In the genomic region with DNA sequence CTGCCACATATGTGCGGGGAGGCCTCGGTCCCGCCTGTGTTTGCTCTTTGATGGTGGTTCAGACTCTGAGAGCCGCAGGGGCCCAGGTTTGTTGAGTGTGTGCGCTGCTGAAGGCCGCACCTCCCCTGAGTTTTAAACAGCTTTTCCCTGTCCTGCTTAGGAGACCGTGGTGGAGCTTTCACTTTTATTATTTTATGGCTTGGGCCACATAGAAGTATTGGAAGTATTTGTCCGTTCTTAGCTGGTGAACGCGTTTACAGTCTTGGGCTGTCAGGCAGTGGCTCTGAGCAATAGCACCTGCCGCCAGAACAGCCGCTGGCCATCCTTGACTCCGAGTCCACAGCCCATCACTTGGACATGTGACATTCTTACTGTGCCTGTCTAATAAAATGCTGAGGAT, we compare ENCODE assay signal across 22 mouse cellular contexts. TPM values are rescaled to one million over a fixed set of nuclear protein-coding genes. Genes with fewer than 3 reads are reported as not detected.
DNase-seq lines count a peak whose midpoint lies in the region; ATAC-seq and TF ChIP-seq lines count a peak whose summit lies in the region.
"Had no signal": no experiment of that assay in that cellular context is flagged by ENCODE, and none has a peak within 500 bp of the region (broad histone marks: within the 10 kb centered on the region; RNA-seq: fewer than 3 reads in every experiment).

No protein-coding gene starts in this region.

- H3K4me2 ChIP-seq in kidney, embryonic 15.5 days = 0 out of 2 replicates have a peak overlapping the region, but pooled peaks have one; percentile 9
- H3K4me2 ChIP-seq: heart, embryonic 12.5 days; liver, embryonic 12.5 days had no signal

- H3K4me3 ChIP-seq in kidney, embryonic 15.5 days (replicated peaks) = no peak overlapping the region
- H3K4me3 ChIP-seq in kidney, adult 2 months (ENCODE audit: insufficient read depth, low read depth, low read length) = no peak overlapping the region
- H3K4me3 ChIP-seq: erythroblast, embryonic 14.5 days; heart, embryonic 12.5 days; left cerebral cortex, adult 2 months; liver, embryonic 12.5 days had no signal

- DNase-seq in kidney, adult 2 months = no peak
- DNase-seq in urinary bladder, postnatal 14 days (ENCODE audit: low spot score) = peak; percentile 22
- DNase-seq in urinary bladder, postnatal 10 days (ENCODE audit: low spot score) = no peak
- peak; percentile 42 for DNase-seq in lung, postnatal 36 days
- DNase-seq in frontal cortex, postnatal 36 days (ENCODE audit: low spot score in 2 of 2) = no peak
- no peak for DNase-seq in spleen, postnatal 14 days (ENCODE audit: low spot score in 2 of 2)
- no peak for DNase-seq in cerebellum, postnatal 25 days
- DNase-seq: adrenal gland, adult 8-10 months; cerebellum, adult 11 months; heart, postnatal 36 days; midbrain, embryonic 14.5 days; right cerebral cortex, adult 18-20 months; spleen, adult 18-20 months; thymus, postnatal 25 days had no signal

- TF ChIP-seq CTCF in kidney, adult 2 months (conservative IDR thresholded peaks at IDR 0.05; ENCODE audit: insufficient read depth, insufficient read length, low read depth, low read length) = no peak

- H3K4me1 ChIP-seq in kidney, embryonic 15.5 days = peaks cover 22% of the 10 kb centered on the region
- no peaks in the 10 kb centered on the region for H3K4me1 ChIP-seq in kidney, adult 2 months (ENCODE audit: control insufficient read depth, insufficient read depth, low read length)
- H3K4me1 ChIP-seq: heart, embryonic 12.5 days had no signal

- peak overlapping the region; percentile 71 for H3K27ac ChIP-seq in kidney, embryonic 15.5 days
- H3K27ac ChIP-seq in kidney, adult 2 months (ENCODE audit: insufficient read depth, low read depth, low read length) = no peak overlapping the region
- H3K27ac ChIP-seq: hindbrain, postnatal 0 days; left cerebral cortex, adult 2 months; liver, embryonic 12.5 days had no signal

- WGBS in kidney, embryonic 15.5 days = 31% methylated on average over 13 of the region's 13 CpGs
- 63% methylated on average over 13 of the region's 13 CpGs for WGBS in kidney, adult 2 months

- H3K36me3 ChIP-seq in kidney, embryonic 15.5 days = peaks cover 65% of the 10 kb centered on the region
- H3K36me3 ChIP-seq in kidney, adult 2 months (ENCODE audit: control insufficient read depth, insufficient read depth, low read length) = no peaks in the 10 kb centered on the region; the same call in 1 of the 2 replicates

- ATAC-seq in kidney, embryonic 15.5 days (replicated peaks; ENCODE audit: low FRiP score) = peak; percentile 79
- ATAC-seq: forebrain, embryonic 14.5 days; hindbrain, postnatal 0 days had no signal

- no peak for TF ChIP-seq POLR2A in kidney, adult 2 months (IDR thresholded peaks at IDR 0.05; ENCODE audit: low read depth, low read length)

- 0 out of 2 replicates have a peak overlapping the region, but pooled peaks have one; percentile 2 for H3K9ac ChIP-seq in kidney, embryonic 15.5 days
- H3K9ac ChIP-seq: heart, embryonic 12.5 days; liver, embryonic 12.5 days had no signal

- H3K27me3 ChIP-seq in kidney, embryonic 15.5 days = no peaks in the 10 kb centered on the region
- H3K27me3 ChIP-seq in kidney, adult 2 months (replicated peaks; ENCODE audit: control insufficient read depth, insufficient read depth, low read length) = no peaks in the 10 kb centered on the region
- H3K27me3 ChIP-seq: CH12.LX; heart, embryonic 12.5 days; liver, embryonic 12.5 days had no signal

- no peaks in the 10 kb centered on the region for H3K9me3 ChIP-seq in kidney, embryonic 15.5 days (replicated peaks)
- H3K9me3 ChIP-seq: heart, embryonic 12.5 days; liver, embryonic 12.5 days had no signal

RNA-seq across cellular contexts. Expression of gene Donson, which starts 13.3 kb away (rescaled TPM):
- 21.0 and 21.8 TPM in 2 replicates for polyA plus RNA-seq in kidney, embryonic 15.5 days (2015; fragmentation: Nextera tagmentation; extraction: Ambion mirVana)
- 2.3 and 2.5 TPM in 2 replicates for polyA plus RNA-seq in kidney, adult 2 months (2012; rRNA removed)

RNA-seq across cellular contexts. Expression of gene Cryzl1, which starts 26.9 kb away (rescaled TPM):
- polyA plus RNA-seq in kidney, embryonic 15.5 days (2015; fragmentation: Nextera tagmentation; extraction: Ambion mirVana) = 68.8 and 87.6 TPM in 2 replicates
- polyA plus RNA-seq in kidney, adult 2 months (2012; rRNA removed) = 29.5 and 31.1 TPM in 2 replicates

RNA-seq across cellular contexts. Expression of gene Itsn1, which starts 27.2 kb away (rescaled TPM):
- polyA plus RNA-seq in kidney, embryonic 15.5 days (2015; fragmentation: Nextera tagmentation; extraction: Ambion mirVana) = 24.6 and 27.6 TPM in 2 replicates
- polyA plus RNA-seq in kidney, adult 2 months (2012; rRNA removed) = 20.5 and 22.9 TPM in 2 replicates

RNA-seq across cellular contexts. Expression of gene Son, which starts 54.6 kb away (rescaled TPM):
- 117 and 118 TPM in 2 replicates for polyA plus RNA-seq in kidney, embryonic 15.5 days (2015; fragmentation: Nextera tagmentation; extraction: Ambion mirVana)
- polyA plus RNA-seq in kidney, adult 2 months (2012; rRNA removed) = 78.0 and 81.9 TPM in 2 replicates

RNA-seq across cellular contexts. Expression of gene Gart, which starts 55.2 kb away (rescaled TPM):
- 128 and 132 TPM in 2 replicates for polyA plus RNA-seq in kidney, embryonic 15.5 days (2015; fragmentation: Nextera tagmentation; extraction: Ambion mirVana)
- 30.3 and 39.4 TPM in 2 replicates for polyA plus RNA-seq in kidney, adult 2 months (2012; rRNA removed)

Comparison
In these comparisons a context has a peak if more than half of its experiments do, and no peak if none do; other contexts are left out.
1. DNase-seq: peak in urinary bladder, postnatal 14 days (single experiment) and lung, postnatal 36 days (single experiment); none in kidney, adult 2 months (single experiment), urinary bladder, postnatal 10 days (single experiment), frontal cortex, postnatal 36 days (0 of 2), spleen, postnatal 14 days (0 of 2) and cerebellum, postnatal 25 days (0 of 2).